Mouse (Mus musculus): Measurements from ENCODE around the gene Slc11a2. TPM values are rescaled to one million over a fixed set of nuclear protein-coding genes. Genes with fewer than 3 reads are reported as not detected.

Slc11a2 gene
- 8.9 and 13.2 TPM in 2 replicates for total RNA-seq (2012; rRNA removed)
- total RNA-seq (2014; rRNA removed): 11.7 and 13.0 TPM in 2 replicates
- polyA plus RNA-seq (2012; ENCODE audit: insufficient read length, low read depth): 18.6 and 19.1 TPM in 2 replicates

- peak within 1 kb of the TSS; percentile 2 to 40 (median 37) for H3K4me3 ChIP-seq (replicated peaks in 1 of 3; ENCODE audit: low read depth in 2 of 3, low read length in 2 of 3, poor library complexity in 1 of 3)
- H3K9ac ChIP-seq (ENCODE audit: insufficient read depth, low read depth): no peak within 1 kb of the TSS
- in situ Hi-C loops (cut with MboI; ENCODE audit: low pct_ligation_motif_present, low pct_unique_long_range_greater_than_20kb, low sequenced_read_pairs): no loop called here
- dilution Hi-C loops (cut with MboI; ENCODE audit: extremely low pct_ligation_motif_present, extremely low pct_unique_long_range_greater_than_20kb, low sequenced_read_pairs): no loop called here
- DNase-seq (ENCODE audit: extremely low read depth): no peak
- H3K27ac ChIP-seq (ENCODE audit: insufficient read depth, low read depth): no peak within 1 kb of the TSS
- H3K4me1 ChIP-seq (ENCODE audit: control insufficient read depth in 1 of 2, insufficient read depth in 2 of 2): peaks cover 3 to 31% of the 10 kb centered on the region in 2 experiments; a peak in 3 of 4 replicates
- no peaks in the 10 kb centered on the region for H3K9me3 ChIP-seq (replicated peaks; ENCODE audit: low read length)
- TF ChIP-seq TCF12 (IDR thresholded peaks at IDR 0.05; ENCODE audit: low read depth, low read length) (0 out of 2 replicates have a peak, but pooled peaks have one; percentile 20), IRF4 (IDR thresholded peaks at IDR 0.05; ENCODE audit: low read depth, low read length) (peak; percentile 26; the same call in 1 of the 2 replicates), CHD2 (IDR thresholded peaks at IDR 0.05; ENCODE audit: low read length) (no peak)
- H3K36me3 ChIP-seq (replicated peaks in 1 of 2; ENCODE audit: control insufficient read depth in 1 of 2, insufficient read depth in 1 of 2, low read length in 1 of 2): no peaks in the 10 kb centered on the region
- peak within 1 kb of the TSS; percentile 98 for H3K4me2 ChIP-seq (ENCODE audit: insufficient read depth, low read depth, poor library complexity, severe bottlenecking)
- H3K27me3 ChIP-seq (replicated peaks): peaks cover 52% of the 10 kb centered on the region
- H3K79me2 ChIP-seq (replicated peaks; ENCODE audit: control insufficient read depth, extremely low read depth, insufficient read depth, poor library complexity, severe bottlenecking): no peaks in the 10 kb centered on the region
Measured at GRCm38 (mm10) chr15:100424396-100425122, at the start of gene Slc11a2. Slc11a2 (minus strand) TSS chr15:100425072.

GRCm38 (mm10) chr15:100473926-100474503, 49.1 kb upstream of the Slc11a2 start:
- no peak for DNase-seq (ENCODE audit: extremely low read depth)
- Histone ChIP-seq H3K9ac (ENCODE audit: insufficient read depth, low read depth) (no peak overlapping the region), H3K27ac (ENCODE audit: insufficient read depth, low read depth) (no peak overlapping the region), H3K4me3 (replicated peaks in 1 of 3; ENCODE audit: low read depth in 2 of 3, low read length in 2 of 3, poor library complexity in 1 of 3) (no peak overlapping the region), H3K27me3 (replicated peaks) (no peaks in the 10 kb centered on the region), H3K36me3 (replicated peaks in 1 of 2; ENCODE audit: control insufficient read depth in 1 of 2, insufficient read depth in 1 of 2, low read length in 1 of 2) (peaks cover 59 to 85% of the 10 kb centered on the region in 2 experiments), H3K4me2 (ENCODE audit: insufficient read depth, low read depth, poor library complexity, severe bottlenecking) (no peak overlapping the region), H3K79me2 (replicated peaks; ENCODE audit: control insufficient read depth, extremely low read depth, insufficient read depth, poor library complexity, severe bottlenecking) (peaks cover 9% of the 10 kb centered on the region; the same call in 1 of the 2 replicates), H3K9me3 (replicated peaks; ENCODE audit: low read length) (no peaks in the 10 kb centered on the region), H3K4me1 (ENCODE audit: control insufficient read depth in 1 of 2, insufficient read depth in 2 of 2) (peaks cover 4 to 18% of the 10 kb centered on the region in 2 experiments; a peak in 2 of 4 replicates)
- in situ Hi-C loops (cut with MboI; ENCODE audit: low pct_ligation_motif_present, low pct_unique_long_range_greater_than_20kb, low sequenced_read_pairs) (no loop called here), dilution Hi-C loops (cut with MboI; ENCODE audit: extremely low pct_ligation_motif_present, extremely low pct_unique_long_range_greater_than_20kb, low sequenced_read_pairs) (no loop called here)
- no peak for TF ChIP-seq RCOR1 (conservative IDR thresholded peaks at IDR 0.05; ENCODE audit: low read depth, low read length)
- TF ChIP-seq HCFC1 (IDR thresholded peaks at IDR 0.05; ENCODE audit: low read depth, low read length): no peak
- TF ChIP-seq UBTF (IDR thresholded peaks at IDR 0.05; ENCODE audit: low read depth, low read length): no peak
- TF ChIP-seq ELF1 (IDR thresholded peaks at IDR 0.05; ENCODE audit: low read depth, low read length): no peak
- no peak for TF ChIP-seq MEF2A (IDR thresholded peaks at IDR 0.05; ENCODE audit: borderline replicate concordance, low read depth, low read length)
- no peak for TF ChIP-seq JUND (conservative IDR thresholded peaks at IDR 0.05; ENCODE audit: low read depth, low read length)
- TF ChIP-seq KAT2A (IDR thresholded peaks at IDR 0.05; ENCODE audit: insufficient replicate concordance, low read length): no peak
- TF ChIP-seq SMC3 (IDR thresholded peaks at IDR 0.05; ENCODE audit: low read depth, low read length): no peak

All from CH12.LX (cell line).